Mouse (Mus musculus): ENCODE results near the gene 4933402N03Rik.

- TF ChIP-seq CTCF (IDR thresholded peaks at IDR 0.05; ENCODE audit: low read depth) (no peak), EP300 (optimal IDR thresholded peaks at IDR 0.05) (no peak)
Observed at GRCm38 (mm10) chr7:131187047-131187446, 40.9 kb upstream of the 4933402N03Rik start.
